Mouse (Mus musculus) R1 (cell line): ENCODE data around the gene Prrt1.
A peak's percentile ranks its signal among the peaks of the same experiment; 100 is the strongest.

Source experiments
- DNase-seq: peaks from one replicate; pipeline ENCODE4 v3.0.0-alpha.2; 2018; ENCODE audit warnings: low read depth, low spot score

Prrt1 gene

GRCm38 (mm10) chr17:34649106-34649864 is 20.0 kb downstream of the Prrt1 start:
- no peak for DNase-seq

- no peak for DNase-seq
These were observed 21.4 kb downstream of the Prrt1 start for GRCm38 (mm10) chr17:34650781-34651180.

GRCm38 (mm10) chr17:34651507-34652221 is 22.3 kb downstream of the Prrt1 start:
- DNase-seq, result peak; percentile 23

- DNase-seq, result no peak
These were observed 23.2 kb downstream of the Prrt1 start for GRCm38 (mm10) chr17:34652546-34652945.

- DNase-seq, result no peak
These were observed 23.7 kb downstream of the Prrt1 start for GRCm38 (mm10) chr17:34652985-34653384.

GRCm38 (mm10) chr17:34653746-34654285 is 24.5 kb downstream of the Prrt1 start:
- DNase-seq, result peak; percentile 75

- no peak for DNase-seq
These were observed 25.1 kb downstream of the Prrt1 start for GRCm38 (mm10) chr17:34654392-34654791.

GRCm38 (mm10) chr17:34655160-34655559 is 25.8 kb downstream of the Prrt1 start:
- DNase-seq, result no peak

GRCm38 (mm10) chr17:34655581-34655991 is 26.3 kb downstream of the Prrt1 start:
- DNase-seq, result peak; percentile 21

- DNase-seq, result no peak
These were observed 27.3 kb downstream of the Prrt1 start for GRCm38 (mm10) chr17:34656666-34657065.

- no peak for DNase-seq
These were observed 27.9 kb downstream of the Prrt1 start for GRCm38 (mm10) chr17:34657271-34657670.

GRCm38 (mm10) chr17:34658145-34658544 is 28.8 kb downstream of the Prrt1 start:
- DNase-seq, result no peak

GRCm38 (mm10) chr17:34658591-34658990 is 29.3 kb downstream of the Prrt1 start:
- no peak for DNase-seq

GRCm38 (mm10) chr17:34659181-34659896 is 30.0 kb downstream of the Prrt1 start:
- no peak for DNase-seq

- DNase-seq, result no peak
These were observed 30.5 kb downstream of the Prrt1 start for GRCm38 (mm10) chr17:34659897-34660214.

- no peak for DNase-seq
These were observed 31.0 kb downstream of the Prrt1 start for GRCm38 (mm10) chr17:34660259-34660820.

GRCm38 (mm10) chr17:34661121-34661591 is 31.8 kb downstream of the Prrt1 start:
- DNase-seq, result peak; percentile 54

GRCm38 (mm10) chr17:34662468-34662867 is 33.1 kb downstream of the Prrt1 start:
- DNase-seq, result no peak

- no peak for DNase-seq
These were observed 33.6 kb downstream of the Prrt1 start for GRCm38 (mm10) chr17:34662978-34663377.

GRCm38 (mm10) chr17:34663558-34663957 is 34.2 kb downstream of the Prrt1 start:
- no peak for DNase-seq

- no peak for DNase-seq
These were observed 35.1 kb downstream of the Prrt1 start for GRCm38 (mm10) chr17:34664472-34664871.

- DNase-seq, result no peak
These were observed 40.9 kb downstream of the Prrt1 start, which contains the start of gene Tnxb for GRCm38 (mm10) chr17:34670235-34670634. Gene Tnxb, plus strand, starts transcription at chr17:34670535.
